Mouse (Mus musculus) erythroid progenitor cell, adult 5-6 weeks (primary cell): ENCODE results near the gene Apoh. TPM values are rescaled to one million over a fixed set of nuclear protein-coding genes. Genes with fewer than 3 reads are reported as not detected.

Experiments
- ATAC-seq: replicated peaks from 2 replicates; pipeline ENCODE4 v1.8.0; 2016; ENCODE audit warnings: moderate number of reproducible peaks, mild to moderate bottlenecking, moderate TSS enrichment, inconsistent platforms; ENCODE audit not compliant: poor library complexity, low FRiP score, severe bottlenecking
- total RNA-seq, 2 experiments: library from RNA; stranded (forward) in 1 of 2; stranded (reverse) in 1 of 2; fragments of 150-400 nt in 1 of 2; fragments of 186-747, 209-891 nt in 1 of 2; gene quantifications; 2 replicates each; pipeline versions ENCODE4 v1.2.3 to v1.2.4; 2015 to 2017; ENCODE audit warnings: low replicate concordance in 2 of 2

Apoh gene
- total RNA-seq, 2 experiments from 2014 or later: not detected

GRCm38 (mm10) chr11:108325943-108326342 is 17.2 kb upstream of the Apoh start:
- ATAC-seq: no peak

- ATAC-seq: no peak
These were observed 12.3 kb upstream of the Apoh start for GRCm38 (mm10) chr11:108330818-108331217.

- ATAC-seq: no peak
These were observed 10.1 kb upstream of the Apoh start for GRCm38 (mm10) chr11:108333006-108333405.

- ATAC-seq: no peak
These were observed 9.4 kb upstream of the Apoh start for GRCm38 (mm10) chr11:108333583-108334379.

- no peak for ATAC-seq
These were observed 8.5 kb upstream of the Apoh start for GRCm38 (mm10) chr11:108334658-108335057.

GRCm38 (mm10) chr11:108335536-108335935 is 7.6 kb upstream of the Apoh start:
- no peak for ATAC-seq

GRCm38 (mm10) chr11:108336445-108336844 is 6.7 kb upstream of the Apoh start:
- no peak for ATAC-seq

GRCm38 (mm10) chr11:108340293-108340692 is 2.9 kb upstream of the Apoh start:
- ATAC-seq: no peak

- ATAC-seq: no peak
These were observed 1.4 kb upstream of the Apoh start for GRCm38 (mm10) chr11:108341783-108342182.

GRCm38 (mm10) chr11:108343789-108344462 is 772 bp downstream of the Apoh start, which contains the start of gene Prkca:
Gene Prkca (minus strand): TSS chr11:108343928.
- ATAC-seq: no peak

GRCm38 (mm10) chr11:108344759-108345158 is 1.6 kb downstream of the Apoh start:
- no peak for ATAC-seq

- no peak for ATAC-seq
These were observed 2.2 kb downstream of the Apoh start for GRCm38 (mm10) chr11:108345321-108345720.

- ATAC-seq: no peak
These were observed 7.6 kb downstream of the Apoh start for GRCm38 (mm10) chr11:108350799-108351198.

- no peak for ATAC-seq
These were observed 9.8 kb downstream of the Apoh start for GRCm38 (mm10) chr11:108352842-108353388.

- no peak for ATAC-seq
These were observed 12.9 kb downstream of the Apoh start for GRCm38 (mm10) chr11:108356020-108356419.

- no peak for ATAC-seq
These were observed 15.8 kb downstream of the Apoh start for GRCm38 (mm10) chr11:108358911-108359310.

GRCm38 (mm10) chr11:108360983-108361382 is 17.8 kb downstream of the Apoh start:
- no peak for ATAC-seq

- no peak for ATAC-seq
These were observed 19.8 kb downstream of the Apoh start for GRCm38 (mm10) chr11:108362965-108363364.

GRCm38 (mm10) chr11:108363991-108364390 is 20.8 kb downstream of the Apoh start:
- no peak for ATAC-seq

- no peak for ATAC-seq
These were observed 21.9 kb downstream of the Apoh start for GRCm38 (mm10) chr11:108364945-108365589.
